Mouse (Mus musculus) ZHBTc4 (cell line): ENCODE data around the gene 2810004N23Rik.

Source experiments
- DNase-seq: peaks from one replicate; pipeline ENCODE4 v3.0.0-alpha.2; 2011; ENCODE audit warnings: low read depth, low spot score

Gene 2810004N23Rik

GRCm38 (mm10) chr8:124823497-124823896 is 39.4 kb downstream of the 2810004N23Rik start:
- DNase-seq = peak; percentile 39

GRCm38 (mm10) chr8:124820125-124820524 is 42.8 kb downstream of the 2810004N23Rik start:
- no peak for DNase-seq

GRCm38 (mm10) chr8:124819612-124820115 is 43.3 kb downstream of the 2810004N23Rik start:
- DNase-seq = no peak

- DNase-seq = no peak
Observed at GRCm38 (mm10) chr8:124817361-124817760, 45.6 kb downstream of the 2810004N23Rik start.

GRCm38 (mm10) chr8:124816866-124817265 is 46.1 kb downstream of the 2810004N23Rik start:
- DNase-seq = no peak

GRCm38 (mm10) chr8:124815870-124816269 is 47.0 kb downstream of the 2810004N23Rik start:
- DNase-seq = no peak

GRCm38 (mm10) chr8:124813326-124813725 is 49.6 kb downstream of the 2810004N23Rik start:
- DNase-seq = no peak

GRCm38 (mm10) chr8:124810689-124811394 is 52.1 kb downstream of the 2810004N23Rik start:
- DNase-seq = no peak

- no peak for DNase-seq
Observed at GRCm38 (mm10) chr8:124810056-124810610, 52.8 kb downstream of the 2810004N23Rik start.

- DNase-seq = no peak
Observed at GRCm38 (mm10) chr8:124809419-124809818, 53.5 kb downstream of the 2810004N23Rik start.

- no peak for DNase-seq
Observed at GRCm38 (mm10) chr8:124805990-124806389, 56.9 kb downstream of the 2810004N23Rik start.

- no peak for DNase-seq
Observed at GRCm38 (mm10) chr8:124803824-124804702, 58.9 kb downstream of the 2810004N23Rik start.

- no peak for DNase-seq
Observed at GRCm38 (mm10) chr8:124800542-124800941, 62.4 kb downstream of the 2810004N23Rik start.

- DNase-seq = no peak
Observed at GRCm38 (mm10) chr8:124795781-124796488, 67.0 kb downstream of the 2810004N23Rik start.

- DNase-seq = peak; percentile 84
Observed at GRCm38 (mm10) chr8:124794486-124794780, 68.5 kb downstream of the 2810004N23Rik start.

- peak; percentile 53 for DNase-seq
Observed at GRCm38 (mm10) chr8:124793661-124794485, 69.0 kb downstream of the 2810004N23Rik start.

- peak; percentile 90 for DNase-seq
Observed at GRCm38 (mm10) chr8:124793172-124793651, 69.7 kb downstream of the 2810004N23Rik start.

GRCm38 (mm10) chr8:124792708-124793107 is 70.2 kb downstream of the 2810004N23Rik start, which contains the start of gene Trim67:
Gene Trim67, plus strand, starts transcription at chr8:124793092.
- peak; percentile 88 for DNase-seq

GRCm38 (mm10) chr8:124792186-124792585 is 70.7 kb downstream of the 2810004N23Rik start:
- peak; percentile 49 for DNase-seq

GRCm38 (mm10) chr8:124791751-124792150 is 71.2 kb downstream of the 2810004N23Rik start:
- DNase-seq = no peak
